Mouse (Mus musculus): ENCODE results near the gene Ssh3.

DNA sequence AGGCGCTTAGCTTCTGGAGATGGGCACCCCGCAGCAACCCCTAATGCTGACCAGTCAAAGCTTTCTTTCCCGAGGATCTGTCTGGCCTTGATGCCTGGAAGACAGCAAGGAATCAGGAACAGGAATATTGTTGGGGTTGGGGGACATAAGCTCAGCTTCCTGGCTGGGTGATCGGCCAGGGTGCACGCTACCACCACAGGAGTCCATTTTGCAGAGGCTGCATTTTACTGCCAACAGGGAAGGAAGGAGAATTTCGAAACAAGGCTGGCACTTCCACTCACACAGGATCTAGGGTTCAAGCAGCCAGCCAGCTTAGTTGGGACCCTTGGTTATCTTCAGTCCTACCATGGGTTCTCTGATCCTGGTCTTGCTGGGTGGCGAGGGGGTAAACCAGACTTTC is 14.7 kb upstream of the Ssh3 start:
- TF ChIP-seq POLR2A (IDR thresholded peaks at IDR 0.05; ENCODE audit: insufficient read length, low read depth) (no peak), TCF12 (IDR thresholded peaks at IDR 0.05; ENCODE audit: insufficient read depth, poor library complexity, severe bottlenecking) (no peak), USF1 (IDR thresholded peaks at IDR 0.05; ENCODE audit: low read depth) (no peak), MAX (IDR thresholded peaks at IDR 0.05; ENCODE audit: low read depth) (no peak), E2F4 (IDR thresholded peaks at IDR 0.05; ENCODE audit: insufficient read depth) (no peak), CEBPB (IDR thresholded peaks at IDR 0.05; ENCODE audit: insufficient read depth, poor library complexity, severe bottlenecking) (no peak)

Data from myocyte (in vitro differentiated cells).